Mouse (Mus musculus) small intestine, adult 2 months (tissue): ENCODE measurements around the gene Gne. TPM values are rescaled to one million over a fixed set of nuclear protein-coding genes. Genes with fewer than 3 reads are reported as not detected.

ENCODE experiments used
- H3K27ac ChIP-seq: fragments of 200-500 bp; 2 replicates; pipeline ENCODE4 v1.5.1; 2012; ENCODE audit warnings: low read depth, low read length, control low read depth, inconsistent platforms; ENCODE audit not compliant: insufficient read depth
- H3K27me3 ChIP-seq: fragments of 200-500 bp; 2 replicates; pipeline ENCODE4 v1.6.1; 2012; ENCODE audit warnings: mild to moderate bottlenecking, moderate library complexity, low read length, inconsistent platforms; ENCODE audit not compliant: control insufficient read depth, insufficient read depth
- H3K36me3 ChIP-seq: fragments of 200-500 bp; 2 replicates; pipeline ENCODE4 v1.6.1; 2012; ENCODE audit warnings: mild to moderate bottlenecking, low read length, control low read depth, inconsistent platforms; ENCODE audit not compliant: control insufficient read depth, insufficient read depth
- H3K4me1 ChIP-seq: fragments of 200-500 bp; 2 replicates; pipeline ENCODE4 v1.6.1; 2012; ENCODE audit warnings: low read length, inconsistent platforms, mixed read lengths; ENCODE audit not compliant: control insufficient read depth, insufficient read depth, insufficient read length
- H3K4me3 ChIP-seq: fragments of 200-500 bp; 2 replicates; pipeline ENCODE4 v1.5.1; 2012; ENCODE audit warnings: low read depth, mild to moderate bottlenecking, control low read depth, inconsistent platforms, low read length, moderate library complexity
- CTCF ChIP-seq: fragments of 200-500 bp; IDR thresholded peaks from 2 replicates; pipeline ENCODE4 v1.5.1; 2012; ENCODE audit warnings: low read depth, mild to moderate bottlenecking, control low read depth, inconsistent platforms, low read length, moderate library complexity, mixed read lengths; ENCODE audit not compliant: insufficient replicate concordance, insufficient read length; ENCODE audit errors: extremely low read depth
- POLR2A ChIP-seq: fragments of 200-500 bp; IDR thresholded peaks from 2 replicates; pipeline ENCODE4 v1.6.1; 2012; ENCODE audit warnings: low read depth, mild to moderate bottlenecking, control low read depth, inconsistent platforms, low read length, moderate library complexity
- WGBS: fragments of 180-500 bp; shearing (Covaris S2); methylation state at CpG from one replicate; pipeline ENCODE4 v1.1.7; 2018; 5-methylcytosine and 5-hydroxymethylcytosine counted together
- polyA plus RNA-seq: library from polyadenylated mRNA; depleted of rRNA; stranded (reverse); fragments of >200 nt; gene quantifications from 2 replicates; pipeline ENCODE4 v1.2.3, GENCODE M21; 2012; rRNA removed

The Gne gene
- polyA plus RNA-seq, 1 experiment: 40.6 TPM

DNA sequence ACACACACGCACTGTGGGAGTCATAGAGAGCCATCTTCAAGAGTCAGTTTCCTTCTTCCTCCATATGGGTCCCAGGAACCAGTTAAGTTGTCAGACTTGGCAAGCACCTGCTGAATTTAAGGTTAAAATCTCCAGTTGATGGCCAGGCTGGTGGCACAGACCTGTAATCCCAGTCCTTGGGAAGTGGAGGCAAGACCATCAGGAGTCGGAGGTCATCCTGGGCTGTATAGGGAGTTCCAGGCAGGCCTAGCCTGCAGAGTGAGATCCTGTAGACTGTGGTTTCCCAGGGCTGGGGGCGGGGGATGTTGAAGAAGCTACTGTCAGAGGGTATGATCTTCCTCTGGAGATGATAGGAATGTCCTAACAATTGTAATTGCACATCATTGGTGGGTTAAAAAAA, 95.0 kb downstream of the Gne start:
- Histone ChIP-seq H3K27ac (no peak overlapping the region), H3K27me3 (no peaks in the 10 kb centered on the region), H3K4me1 (no peaks in the 10 kb centered on the region), H3K36me3 (no peaks in the 10 kb centered on the region), H3K4me3 (no peak overlapping the region)
- WGBS: 93% methylated on average over 3 of the region's 3 CpGs
- TF ChIP-seq POLR2A: no peak
- TF ChIP-seq CTCF: no peak

DNA sequence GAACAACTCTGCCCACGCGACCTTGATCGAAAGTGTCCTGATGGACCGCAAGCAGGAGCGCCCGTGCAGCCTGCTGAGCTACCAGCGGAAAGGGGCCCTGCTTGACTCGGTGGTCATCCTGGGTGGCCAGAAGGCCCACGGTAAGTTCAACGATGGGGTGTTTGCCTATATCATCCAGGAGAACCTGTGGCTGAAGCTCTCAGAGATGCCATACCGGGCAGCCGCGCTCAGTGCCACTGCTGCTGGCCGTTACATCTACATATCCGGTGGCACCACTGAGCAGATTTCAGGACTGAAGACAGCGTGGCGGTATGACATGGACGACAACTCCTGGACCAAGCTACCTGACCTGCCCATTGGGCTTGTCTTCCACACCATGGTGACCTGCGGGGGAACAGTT, 99.7 kb downstream of the Gne start:
- TF ChIP-seq CTCF (no peak), POLR2A (no peak)
- Histone ChIP-seq H3K27ac (no peak overlapping the region), H3K36me3 (no peaks in the 10 kb centered on the region), H3K4me3 (no peak overlapping the region), H3K27me3 (no peaks in the 10 kb centered on the region), H3K4me1 (peaks cover 2% of the 10 kb centered on the region; the same call in 1 of the 2 replicates)
- 91% methylated on average over 19 of the region's 19 CpGs for WGBS

Other genes starting within 250 kb of the Gne start
- gene Olfr157, start 244.0 kb downstream of the Gne start, polyA plus RNA-seq: 0.04 and 0.10 TPM in 2 replicates
- not detected in 2 replicates for gene Olfr155, start 232.6 kb downstream of the Gne start, polyA plus RNA-seq
- gene Reck, start 208.6 kb downstream of the Gne start, polyA plus RNA-seq: 1.3 and 2.1 TPM in 2 replicates
- gene Glipr2, start 126.8 kb downstream of the Gne start, polyA plus RNA-seq: 3.2 and 9.7 TPM in 2 replicates
- gene Ccin, start 100.7 kb downstream of the Gne start, polyA plus RNA-seq: not detected in 2 replicates
- 119 and 280 TPM in 2 replicates for gene Clta, start 79.7 kb downstream of the Gne start, polyA plus RNA-seq
- gene Rnf38, start 149.6 kb upstream of the Gne start, polyA plus RNA-seq: 49.8 and 105 TPM in 2 replicates
- 1.1 and 2.4 TPM in 2 replicates for gene Melk, start 216.7 kb upstream of the Gne start, polyA plus RNA-seq